ENCODE assay signal across 8 mouse cellular contexts in genomic region chr5:36868266-36869090, GRCm38 (mm10). TPM values are rescaled to one million over a fixed set of nuclear protein-coding genes. Genes with fewer than 3 reads are reported as not detected.
DNase-seq lines count a peak whose midpoint lies in the region; ATAC-seq and TF ChIP-seq lines count a peak whose summit lies in the region.

Gene Ppp2r2c (plus strand): TSS chr5:36868513.

- TF ChIP-seq POLR2A in olfactory bulb, adult 2 months (IDR thresholded peaks at IDR 0.05; ENCODE audit: insufficient read depth, low read depth, low read length), result peak; percentile 39

- H3K9ac ChIP-seq in forebrain, embryonic 12.5 days, result peak within 1 kb of the TSS; percentile 55

- peaks cover 89% of the 10 kb centered on the region for H3K27me3 ChIP-seq in forebrain, embryonic 12.5 days

- no peak within 1 kb of the TSS for H3K27ac ChIP-seq in forebrain, embryonic 12.5 days
- H3K27ac ChIP-seq in olfactory bulb, adult 2 months (ENCODE audit: insufficient read depth, low read depth, low read length), result peak within 1 kb of the TSS; percentile 86

- peaks cover 21% of the 10 kb centered on the region for H3K4me1 ChIP-seq in forebrain, embryonic 12.5 days
- H3K4me1 ChIP-seq in olfactory bulb, adult 2 months (ENCODE audit: control insufficient read depth, insufficient read depth, low read length), result peaks cover 15% of the 10 kb centered on the region

- peak; percentile 44 for ATAC-seq in frontal cortex, adult (ENCODE audit: low TSS enrichment)
- ATAC-seq in forebrain, embryonic 12.5 days (ENCODE audit: low FRiP score), result peak; percentile 55

- WGBS in forebrain, embryonic 12.5 days, result under 1% methylated on average over 78 of the region's 108 CpGs
- WGBS in olfactory bulb, adult 2 months, result under 1% methylated on average over 108 of the region's 108 CpGs

- no peaks in the 10 kb centered on the region for H3K36me3 ChIP-seq in forebrain, embryonic 12.5 days (replicated peaks)

- peak within 1 kb of the TSS; percentile 48 for H3K4me3 ChIP-seq in forebrain, embryonic 12.5 days (replicated peaks)
- H3K4me3 ChIP-seq in olfactory bulb, adult 2 months (ENCODE audit: insufficient read depth, low read depth, low read length), result peak within 1 kb of the TSS; percentile 53

- peak within 1 kb of the TSS; percentile 72 for H3K4me2 ChIP-seq in forebrain, embryonic 12.5 days

- intact Hi-C loops in left cerebral cortex, postnatal 14 days (cut with DNase I), result no loop called here

- TF ChIP-seq CTCF in olfactory bulb, adult 2 months (IDR thresholded peaks at IDR 0.05; ENCODE audit: insufficient read depth, low read depth, low read length), result no peak; the same call in 1 of the 2 replicates

- H3K9me3 ChIP-seq in forebrain, embryonic 12.5 days, result no peaks in the 10 kb centered on the region

- no peak for DNase-seq in frontal cortex, postnatal 25 days (ENCODE audit: low spot score in 2 of 2)
- DNase-seq in MN1 (ENCODE audit: low spot score), result peak; percentile 60
- peak in 1 of 2 experiments; percentile 60 for DNase-seq in left cerebral cortex, postnatal 14 days (ENCODE audit: low spot score in 2 of 2)
- no peak for DNase-seq in spleen, postnatal 10 days (ENCODE audit: low spot score in 2 of 2)
- DNase-seq in gastrocnemius, postnatal 4 days (ENCODE audit: low spot score in 2 of 2), result no peak

RNA-seq across cellular contexts. Expression of gene Ppp2r2c, which starts in this region (rescaled TPM):
- polyA plus RNA-seq in forebrain, embryonic 12.5 days (2016; fragmentation: Nextera tagmentation; extraction: Ambion mirVana), result 3.8 and 4.8 TPM in 2 replicates
- 100 to 1,000 TPM; 455 to 479 TPM for total RNA-seq in left cerebral cortex, postnatal 14 days (2021)
- polyA plus RNA-seq in olfactory bulb, adult 2 months (2012; ENCODE audit: insufficient read depth, insufficient read length, low replicate concordance, missing spikeins), result 124 TPM in 1 of 2 replicates, not detected in the other
- total RNA-seq in gastrocnemius, postnatal 4 days (2021), result 1 to 10 TPM; 1.2 to 1.8 TPM

Comparison
In these comparisons a context has a peak if more than half of its experiments do, and no peak if none do; other contexts are left out.
1. RNA of gene Ppp2r2c (total RNA-seq): 455 to 479 TPM in left cerebral cortex, postnatal 14 days; 1.2 to 1.8 TPM in gastrocnemius, postnatal 4 days; every median in the first group is over 100 times any median in the second.